Mouse (Mus musculus): Measurements from ENCODE around the gene Tnip2. TPM values are rescaled to one million over a fixed set of nuclear protein-coding genes. Genes with fewer than 3 reads are reported as not detected.

Tnip2 gene
- polyA plus RNA-seq, 1 experiment from 2014 or later = 4.3 TPM

GRCm38 (mm10) chr5:34466079-34466478, 47.7 kb downstream of the Tnip2 start:
- no peak for ATAC-seq (ENCODE audit: low FRiP score)
- no peak overlapping the region for H3K4me3 ChIP-seq (ENCODE audit: low read depth, low read length)
- DNase-seq (ENCODE audit: low spot score) = no peak
- H3K36me3 ChIP-seq (ENCODE audit: control insufficient read depth, insufficient read depth, low read length) = peaks cover 11% of the 10 kb centered on the region
- H3K27me3 ChIP-seq (ENCODE audit: control insufficient read depth, insufficient read depth, low read length) = no peaks in the 10 kb centered on the region
- no peak overlapping the region for H3K4me2 ChIP-seq (replicated peaks; ENCODE audit: low read depth, low read length)
- no peak overlapping the region for H3K27ac ChIP-seq (ENCODE audit: low read depth, low read length)
- no peaks in the 10 kb centered on the region for H3K9me3 ChIP-seq (ENCODE audit: control insufficient read depth, low read length)
- no peak overlapping the region for H3K9ac ChIP-seq (ENCODE audit: low read depth, low read length)
- H3K4me1 ChIP-seq (replicated peaks; ENCODE audit: control insufficient read depth, insufficient read depth, low read length) = no peaks in the 10 kb centered on the region
- 100% methylated on average over 1 of the region's 1 CpGs for WGBS

- Histone ChIP-seq H3K4me3 (ENCODE audit: low read depth, low read length) (no peak overlapping the region), H3K27ac (ENCODE audit: low read depth, low read length) (no peak overlapping the region), H3K4me2 (replicated peaks; ENCODE audit: low read depth, low read length) (no peak overlapping the region), H3K4me1 (replicated peaks; ENCODE audit: control insufficient read depth, insufficient read depth, low read length) (no peaks in the 10 kb centered on the region), H3K9me3 (ENCODE audit: control insufficient read depth, low read length) (no peaks in the 10 kb centered on the region), H3K27me3 (ENCODE audit: control insufficient read depth, insufficient read depth, low read length) (no peaks in the 10 kb centered on the region), H3K36me3 (ENCODE audit: control insufficient read depth, insufficient read depth, low read length) (peaks cover 16% of the 10 kb centered on the region), H3K9ac (ENCODE audit: low read depth, low read length) (no peak overlapping the region)
- DNase-seq (ENCODE audit: low spot score) (no peak), ATAC-seq (ENCODE audit: low FRiP score) (no peak)
- 88% methylated on average over 6 of the region's 6 CpGs for WGBS
Measured at GRCm38 (mm10) chr5:34461841-34462240, 52.0 kb downstream of the Tnip2 start.

- DNase-seq (ENCODE audit: low spot score) (no peak), ATAC-seq (ENCODE audit: low FRiP score) (no peak)
- Histone ChIP-seq H3K27me3 (ENCODE audit: control insufficient read depth, insufficient read depth, low read length) (no peaks in the 10 kb centered on the region), H3K9me3 (ENCODE audit: control insufficient read depth, low read length) (no peaks in the 10 kb centered on the region), H3K36me3 (ENCODE audit: control insufficient read depth, insufficient read depth, low read length) (peaks cover 16% of the 10 kb centered on the region), H3K9ac (ENCODE audit: low read depth, low read length) (no peak overlapping the region), H3K4me3 (ENCODE audit: low read depth, low read length) (no peak overlapping the region), H3K4me1 (replicated peaks; ENCODE audit: control insufficient read depth, insufficient read depth, low read length) (no peaks in the 10 kb centered on the region), H3K27ac (ENCODE audit: low read depth, low read length) (no peak overlapping the region), H3K4me2 (replicated peaks; ENCODE audit: low read depth, low read length) (no peak overlapping the region)
- WGBS = 94% methylated on average over 4 of the region's 4 CpGs
Measured at GRCm38 (mm10) chr5:34461294-34461693, 52.5 kb downstream of the Tnip2 start.

- H3K27ac ChIP-seq (ENCODE audit: low read depth, low read length) = no peak overlapping the region
- H3K4me2 ChIP-seq (replicated peaks; ENCODE audit: low read depth, low read length) = no peak overlapping the region
- no peak overlapping the region for H3K4me3 ChIP-seq (ENCODE audit: low read depth, low read length)
- no peaks in the 10 kb centered on the region for H3K9me3 ChIP-seq (ENCODE audit: control insufficient read depth, low read length)
- H3K27me3 ChIP-seq (ENCODE audit: control insufficient read depth, insufficient read depth, low read length) = no peaks in the 10 kb centered on the region
- DNase-seq (ENCODE audit: low spot score) (no peak), ATAC-seq (ENCODE audit: low FRiP score) (no peak)
- 81% methylated on average over 1 of the region's 1 CpGs for WGBS
- no peaks in the 10 kb centered on the region for H3K4me1 ChIP-seq (replicated peaks; ENCODE audit: control insufficient read depth, insufficient read depth, low read length)
- H3K36me3 ChIP-seq (ENCODE audit: control insufficient read depth, insufficient read depth, low read length) = peaks cover 11% of the 10 kb centered on the region
- H3K9ac ChIP-seq (ENCODE audit: low read depth, low read length) = no peak overlapping the region
Measured at GRCm38 (mm10) chr5:34458994-34459393, 54.8 kb downstream of the Tnip2 start.

GRCm38 (mm10) chr5:34446207-34446606, 67.6 kb downstream of the Tnip2 start:
- Histone ChIP-seq H3K9ac (ENCODE audit: low read depth, low read length) (no peak overlapping the region), H3K36me3 (ENCODE audit: control insufficient read depth, insufficient read depth, low read length) (peaks cover 7% of the 10 kb centered on the region), H3K27me3 (ENCODE audit: control insufficient read depth, insufficient read depth, low read length) (no peaks in the 10 kb centered on the region), H3K4me1 (replicated peaks; ENCODE audit: control insufficient read depth, insufficient read depth, low read length) (no peaks in the 10 kb centered on the region), H3K4me2 (replicated peaks; ENCODE audit: low read depth, low read length) (no peak overlapping the region), H3K9me3 (ENCODE audit: control insufficient read depth, low read length) (no peaks in the 10 kb centered on the region), H3K4me3 (ENCODE audit: low read depth, low read length) (no peak overlapping the region), H3K27ac (ENCODE audit: low read depth, low read length) (no peak overlapping the region)
- ATAC-seq (ENCODE audit: low FRiP score) (no peak), DNase-seq (ENCODE audit: low spot score) (no peak)
- 90% methylated on average over 9 of the region's 9 CpGs for WGBS

Other genes starting within 250 kb of the Tnip2 start
- gene Zfyve28, start 225.5 kb downstream of the Tnip2 start, polyA plus RNA-seq (2014; fragmentation: Nextera tagmentation; extraction: Ambion mirVana) = 0.96 and 1.1 TPM in 2 replicates
- 0.08 and 0.20 TPM in 2 replicates for gene Cfap99, start 225.4 kb downstream of the Tnip2 start, polyA plus RNA-seq (2014; fragmentation: Nextera tagmentation; extraction: Ambion mirVana)
- gene Rnf4, start 177.7 kb downstream of the Tnip2 start, polyA plus RNA-seq (2014; fragmentation: Nextera tagmentation; extraction: Ambion mirVana) = 188 and 195 TPM in 2 replicates
- 15.4 and 21.5 TPM in 2 replicates for gene Fam193a, start 144.1 kb downstream of the Tnip2 start, polyA plus RNA-seq (2014; fragmentation: Nextera tagmentation; extraction: Ambion mirVana)
- gene Sh3bp2, start 11.8 kb upstream of the Tnip2 start, polyA plus RNA-seq (2014; fragmentation: Nextera tagmentation; extraction: Ambion mirVana) = 10.8 and 12.6 TPM in 2 replicates
- 161 and 167 TPM in 2 replicates for gene Add1, start 59.7 kb upstream of the Tnip2 start, polyA plus RNA-seq (2014; fragmentation: Nextera tagmentation; extraction: Ambion mirVana)
- gene Mfsd10, start 123.2 kb upstream of the Tnip2 start, polyA plus RNA-seq (2014; fragmentation: Nextera tagmentation; extraction: Ambion mirVana) = 70.5 and 75.5 TPM in 2 replicates
- gene Nop14, start 146.2 kb upstream of the Tnip2 start, polyA plus RNA-seq (2014; fragmentation: Nextera tagmentation; extraction: Ambion mirVana) = 31.0 and 32.6 TPM in 2 replicates
- gene Grk4, start 146.4 kb upstream of the Tnip2 start, polyA plus RNA-seq (2014; fragmentation: Nextera tagmentation; extraction: Ambion mirVana) = 2.2 TPM in 2 replicates
- 16.2 and 24.6 TPM in 2 replicates for gene Htt, start 247.7 kb upstream of the Tnip2 start, polyA plus RNA-seq (2014; fragmentation: Nextera tagmentation; extraction: Ambion mirVana)

Data from hindbrain, embryonic 11.5 days (tissue).